ENCODE assay signal across 11 mouse cellular contexts in genomic region chr12:12225706-12226105, GRCm38 (mm10). TPM values are rescaled to one million over a fixed set of nuclear protein-coding genes. Genes with fewer than 3 reads are reported as not detected.
DNase-seq lines count a peak whose midpoint lies in the region; ATAC-seq and TF ChIP-seq lines count a peak whose summit lies in the region.
"Had no signal": no experiment of that assay in that cellular context is flagged by ENCODE, and none has a peak within 500 bp of the region (broad histone marks: within the 10 kb centered on the region; RNA-seq: fewer than 3 reads in every experiment).

No protein-coding gene starts in this region.

- no peaks in the 10 kb centered on the region for H3K9me3 ChIP-seq in forebrain, postnatal 0 days (ENCODE audit: low read length)
- no peaks in the 10 kb centered on the region for H3K9me3 ChIP-seq in heart, embryonic 10.5 days
- H3K9me3 ChIP-seq: limb, embryonic 13.5 days had no signal

- H3K27ac ChIP-seq in bone marrow macrophage, adult 2 months (ENCODE audit: insufficient read depth, low read depth, low read length): peak overlapping the region; percentile 83
- H3K27ac ChIP-seq in forebrain, postnatal 0 days (ENCODE audit: low read depth, low read length): peak overlapping the region; percentile 62
- peak overlapping the region; percentile 72; the same call in 1 of the 2 replicates for H3K27ac ChIP-seq in olfactory bulb, adult 2 months (ENCODE audit: insufficient read depth, low read depth, low read length)
- H3K27ac ChIP-seq in heart, embryonic 10.5 days: no peak overlapping the region
- H3K27ac ChIP-seq: limb, embryonic 13.5 days had no signal

- DNase-seq in forebrain, postnatal 0 days: peak; percentile 81
- peak; percentile 68 for DNase-seq in layer of hippocampus, adult 9-10 months (ENCODE audit: low spot score)
- no peak for DNase-seq in heart, embryonic 10.5 days (ENCODE audit: low spot score)
- no peak for DNase-seq in embryo, embryonic 10 days (ENCODE audit: low spot score)
- DNase-seq in lung, postnatal 36 days: no peak
- DNase-seq: retina, postnatal 1 day; thymus, postnatal 25 days had no signal

- no peaks in the 10 kb centered on the region for H3K27me3 ChIP-seq in forebrain, postnatal 0 days (ENCODE audit: insufficient read depth, low read length)
- H3K27me3 ChIP-seq in heart, embryonic 10.5 days (ENCODE audit: insufficient read depth, poor library complexity, severe bottlenecking): no peaks in the 10 kb centered on the region
- H3K27me3 ChIP-seq: limb, embryonic 13.5 days had no signal

- WGBS in forebrain, postnatal 0 days: 13% methylated on average over 6 of the region's 6 CpGs
- WGBS in olfactory bulb, adult 2 months: 12% methylated on average over 6 of the region's 6 CpGs
- 76% methylated on average over 6 of the region's 6 CpGs for whole genome bisulfite sequencing in heart, embryonic 10.5 days

- H3K4me1 ChIP-seq in bone marrow macrophage, adult 2 months (ENCODE audit: control insufficient read depth, insufficient read depth, low read length): peaks cover 66% of the 10 kb centered on the region
- H3K4me1 ChIP-seq in forebrain, postnatal 0 days (ENCODE audit: insufficient read depth): peaks cover 13% of the 10 kb centered on the region; the same call in 1 of the 2 replicates
- H3K4me1 ChIP-seq in olfactory bulb, adult 2 months (ENCODE audit: control insufficient read depth, insufficient read depth, low read length): peaks cover 13% of the 10 kb centered on the region
- H3K4me1 ChIP-seq in heart, embryonic 10.5 days: no peaks in the 10 kb centered on the region; the same call in 1 of the 2 replicates
- H3K4me1 ChIP-seq: limb, embryonic 13.5 days had no signal

- H3K4me3 ChIP-seq in bone marrow macrophage, adult 2 months (ENCODE audit: insufficient read depth, low read length): no peak overlapping the region
- no peak overlapping the region for H3K4me3 ChIP-seq in forebrain, postnatal 0 days (ENCODE audit: low read depth, low read length)
- no peak overlapping the region for H3K4me3 ChIP-seq in olfactory bulb, adult 2 months (ENCODE audit: insufficient read depth, low read depth, low read length)
- no peak overlapping the region for H3K4me3 ChIP-seq in heart, embryonic 10.5 days
- H3K4me3 ChIP-seq: limb, embryonic 13.5 days had no signal

- H3K36me3 ChIP-seq in forebrain, postnatal 0 days (ENCODE audit: insufficient read depth): no peaks in the 10 kb centered on the region
- H3K36me3 ChIP-seq in heart, embryonic 10.5 days: no peaks in the 10 kb centered on the region
- H3K36me3 ChIP-seq: limb, embryonic 13.5 days had no signal

- peak; percentile 87 for ATAC-seq in forebrain, postnatal 0 days
- ATAC-seq: intestine, postnatal 0 days had no signal

- H3K4me2 ChIP-seq in forebrain, postnatal 0 days (ENCODE audit: low read depth): 0 out of 2 replicates have a peak overlapping the region, but pooled peaks have one; percentile 2
- H3K4me2 ChIP-seq: limb, embryonic 13.5 days had no signal

- H3K9ac ChIP-seq in forebrain, postnatal 0 days: no peak overlapping the region
- H3K9ac ChIP-seq: limb, embryonic 13.5 days had no signal

- no peak for TF ChIP-seq POLR2A in bone marrow macrophage, adult 2 months (IDR thresholded peaks at IDR 0.05; ENCODE audit: borderline replicate concordance, low read depth, low read length)
- TF ChIP-seq POLR2A in olfactory bulb, adult 2 months (IDR thresholded peaks at IDR 0.05; ENCODE audit: insufficient read depth, low read depth, low read length): no peak

- no peak for TF ChIP-seq CTCF in bone marrow macrophage, adult 2 months (IDR thresholded peaks at IDR 0.05; ENCODE audit: low read depth, low read length)
- no peak for TF ChIP-seq CTCF in forebrain, postnatal 0 days (IDR thresholded peaks at IDR 0.05; ENCODE audit: low read depth)
- TF ChIP-seq CTCF in olfactory bulb, adult 2 months (IDR thresholded peaks at IDR 0.05; ENCODE audit: insufficient read depth, low read depth, low read length): no peak

RNA-seq across cellular contexts. Expression of gene Fam49a, which starts 36.2 kb away (rescaled TPM):
- polyA plus RNA-seq in bone marrow macrophage, adult 2 months (2012; ENCODE audit: insufficient read depth, insufficient read length, missing spikeins): 68.2 and 82.8 TPM in 2 replicates
- total RNA-seq in forebrain, postnatal 0 days (2014; rRNA removed): 202 and 242 TPM in 2 replicates
- 120 and 127 TPM in 2 replicates for polyA plus RNA-seq in forebrain, postnatal 0 days (2015; fragmentation: Nextera tagmentation; extraction: Ambion mirVana)
- not detected in 2 replicates for polyA plus RNA-seq in olfactory bulb, adult 2 months (2012; ENCODE audit: insufficient read depth, insufficient read length, low replicate concordance, missing spikeins)
- polyA plus RNA-seq in heart, embryonic 10.5 days (2016; fragmentation: Nextera tagmentation; extraction: Ambion mirVana): 37.1 and 62.2 TPM in 2 replicates

Comparison
In these comparisons a context has a peak if more than half of its experiments do, and no peak if none do; other contexts are left out.
1. DNase-seq: peak in forebrain, postnatal 0 days (single experiment) and layer of hippocampus, adult 9-10 months (single experiment); none in heart, embryonic 10.5 days (single experiment), embryo, embryonic 10 days (single experiment) and lung, postnatal 36 days (single experiment).
2. RNA of gene Fam49a, which starts 36.2 kb away (polyA plus RNA-seq): 120 to 127 TPM in forebrain, postnatal 0 days, 68.2 to 82.8 TPM in bone marrow macrophage, adult 2 months and 37.1 to 62.2 TPM in heart, embryonic 10.5 days; not detected in olfactory bulb, adult 2 months; every median in the first group is over 10 times any median in the second.